Mouse (Mus musculus) MEL-GATA-1-ER (cell line): Measurements from ENCODE around the gene Lsamp.

Source experiments
- DNase-seq: peaks from one replicate; pipeline ENCODE4 v3.0.0-alpha.2; 2012; ENCODE audit warnings: low read depth; ENCODE audit errors: extremely low read depth

The Lsamp gene

GRCm38 (mm10) chr16:42169447-42170140 lies 2185.4 kb downstream of the Lsamp start:
- DNase-seq = peak; percentile 57

GRCm38 (mm10) chr16:42172476-42172875 lies 2188.3 kb downstream of the Lsamp start:
- DNase-seq = peak; percentile 20

- DNase-seq = no peak
These were observed 2194.7 kb downstream of the Lsamp start for GRCm38 (mm10) chr16:42178866-42179265.

GRCm38 (mm10) chr16:42180025-42180424 lies 2195.9 kb downstream of the Lsamp start:
- peak; percentile 27 for DNase-seq

- DNase-seq = no peak
These were observed 2196.3 kb downstream of the Lsamp start for GRCm38 (mm10) chr16:42180473-42180872.

GRCm38 (mm10) chr16:42189431-42190081 lies 2205.4 kb downstream of the Lsamp start:
- no peak for DNase-seq

GRCm38 (mm10) chr16:42190114-42191045 lies 2206.2 kb downstream of the Lsamp start:
- DNase-seq = no peak
